Mouse (Mus musculus): ENCODE measurements around the gene Gm28308.

Gm28308 gene

DNA sequence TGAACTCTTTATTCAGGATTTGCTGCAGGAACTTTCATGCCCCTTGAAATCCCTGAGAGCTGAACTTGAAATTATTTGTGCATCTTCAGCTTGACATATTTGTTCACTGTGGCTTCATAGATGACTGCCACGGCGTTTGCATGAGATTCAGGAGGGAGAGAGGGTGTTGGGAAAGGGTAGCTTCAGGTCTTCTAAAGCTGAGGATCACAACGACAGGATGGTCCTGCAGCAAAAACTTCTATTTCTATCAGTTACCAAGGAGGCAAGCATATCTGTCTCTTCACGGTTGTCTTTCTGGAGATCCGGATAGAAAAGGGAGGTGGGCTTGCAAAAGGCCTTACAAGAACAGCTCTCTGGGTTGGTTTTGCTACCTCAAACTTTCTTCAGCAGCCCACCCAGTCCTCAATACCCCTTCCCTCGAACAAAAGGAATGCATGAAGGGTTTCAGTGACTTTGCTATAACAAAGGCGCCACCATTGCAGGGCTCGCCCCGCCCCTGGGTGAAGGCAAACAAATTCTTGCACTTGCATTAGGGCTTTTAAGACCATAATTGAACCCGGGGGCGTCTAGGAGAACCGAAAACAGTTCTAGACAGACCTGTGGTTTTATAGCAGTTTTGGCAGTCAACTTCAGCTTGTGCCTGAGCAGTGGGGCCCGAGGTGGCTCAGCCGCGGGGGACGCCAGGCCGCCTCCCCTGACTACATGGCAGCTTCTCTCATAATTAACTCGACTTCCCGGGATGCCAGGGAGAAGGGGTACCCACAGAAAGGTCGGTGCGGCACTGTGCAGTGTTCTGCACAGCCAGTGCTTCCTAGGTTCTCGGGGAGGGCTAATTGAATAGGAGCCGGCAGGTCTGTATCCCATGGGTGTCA is 34.9 kb upstream of the Gm28308 start:
- in situ Hi-C loops (cut with MboI, MseI): loop anchor here (25.0 kb wide), 1 partner anchor 1039 kb away; the partner anchor contains the start of gene Creb5

DNA sequence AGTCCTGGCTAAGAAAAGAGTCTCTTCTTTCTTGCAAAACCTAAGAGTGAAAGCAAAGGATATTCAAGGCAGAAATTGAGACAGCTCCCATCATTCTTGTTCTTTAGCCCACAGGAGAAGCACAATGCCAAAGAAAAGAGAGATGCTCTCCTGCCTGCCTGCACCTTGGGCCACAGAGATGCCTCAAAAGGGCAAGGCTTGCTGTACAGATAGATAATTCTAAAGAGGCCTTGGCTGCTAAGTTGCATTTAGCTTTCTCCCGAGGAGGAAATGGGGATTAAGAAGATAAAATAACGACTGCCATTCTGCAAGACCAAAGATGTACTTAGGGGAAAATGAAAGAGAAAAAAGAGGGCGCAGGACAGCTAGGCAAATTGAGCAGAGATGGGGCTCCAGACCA is 33.8 kb upstream of the Gm28308 start:
- in situ Hi-C loops (cut with MboI, MseI): loop anchor here (25.0 kb wide), 1 partner anchor 1040 kb away; the partner anchor contains the start of gene Creb5

GRCm38 (mm10) chr6:52246403-52246803 is 33.3 kb upstream of the Gm28308 start:
- in situ Hi-C loops (cut with MboI, MseI): loop anchor here (25.0 kb wide), 1 partner anchor 1041 kb away; the partner anchor contains the start of gene Creb5

- in situ Hi-C loops (cut with MboI, MseI): loop anchor here (25.0 kb wide), 1 partner anchor 1042 kb away; the partner anchor contains the start of gene Creb5
Observed at GRCm38 (mm10) chr6:52245757-52246142, 32.6 kb upstream of the Gm28308 start, which contains the start of gene Hoxa11. TSS of gene Hoxa11 (minus strand) at chr6:52245810.

DNA sequence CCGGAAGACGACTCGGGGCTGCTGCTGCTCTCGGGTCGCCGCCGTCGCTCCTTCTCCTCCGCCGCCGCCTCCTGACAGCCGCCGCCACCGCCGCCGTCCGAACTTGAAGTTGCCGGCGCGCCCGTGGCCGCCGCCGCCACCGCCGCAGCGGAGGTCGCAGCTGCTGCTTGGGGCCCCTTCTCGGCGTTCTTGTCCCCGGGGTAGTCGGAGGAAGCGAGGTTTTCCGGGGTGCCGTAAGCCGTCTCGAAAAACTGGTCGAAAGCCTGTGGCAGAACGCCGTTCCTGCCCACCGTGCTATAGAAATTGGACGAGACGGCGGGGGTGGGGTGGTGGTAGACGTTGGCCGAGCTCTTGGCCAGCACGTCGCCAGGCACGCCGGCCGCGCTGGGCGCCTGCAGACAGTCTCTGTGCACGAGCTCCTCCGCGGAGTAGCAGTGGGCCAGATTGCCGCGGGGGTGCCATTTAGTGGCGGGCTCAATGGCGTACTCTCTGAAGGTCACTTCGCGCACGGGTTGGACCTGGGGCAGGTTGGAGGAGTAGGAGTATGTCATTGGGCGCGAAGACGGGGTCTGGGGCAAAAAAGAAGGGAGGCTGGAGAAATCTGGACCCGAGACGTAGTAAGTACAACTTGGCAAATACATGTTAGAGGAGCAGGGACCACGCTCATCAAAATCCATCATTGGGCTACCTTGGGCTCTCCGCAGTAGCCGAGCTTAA is 32.1 kb upstream of the Gm28308 start:
- in situ Hi-C loops (cut with MboI, MseI): loop anchor here (25.0 kb wide), 1 partner anchor 1042 kb away; the partner anchor contains the start of gene Creb5

DNA sequence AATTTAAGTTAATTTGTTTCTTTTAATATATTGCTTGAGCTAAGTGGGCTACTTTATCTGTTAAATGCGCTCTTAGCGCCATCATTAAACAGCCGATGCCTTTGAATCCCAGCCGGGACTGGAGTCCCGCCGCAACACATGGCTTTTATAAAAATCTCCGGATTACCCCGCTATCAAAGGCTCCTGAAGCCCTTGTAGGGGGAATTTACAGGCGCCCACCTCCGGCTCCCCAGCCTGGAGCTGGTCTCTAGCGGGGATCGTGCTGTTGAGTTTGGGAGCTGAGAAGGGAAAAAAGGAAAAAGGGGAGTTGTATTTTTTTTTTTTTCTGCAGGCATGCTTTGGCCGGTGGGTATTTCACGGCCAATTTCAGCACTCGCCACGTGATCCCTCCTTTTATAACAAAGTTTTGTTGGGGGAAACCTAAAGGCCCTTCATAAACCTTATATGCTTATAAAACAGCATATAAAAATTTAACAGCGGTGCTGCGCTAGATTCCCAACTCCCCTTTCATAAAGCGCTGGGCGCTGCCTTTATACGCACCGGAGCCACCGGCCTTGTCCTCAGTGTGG is 31.4 kb upstream of the Gm28308 start:
- in situ Hi-C loops (cut with MboI, MseI): loop anchor here (25.0 kb wide), 1 partner anchor 1043 kb away; the partner anchor contains the start of gene Creb5

GRCm38 (mm10) chr6:52243681-52244121 is 30.6 kb upstream of the Gm28308 start:
- in situ Hi-C loops (cut with MboI, MseI): loop anchor here (25.0 kb wide), 1 partner anchor 1044 kb away; the partner anchor contains the start of gene Creb5

- in situ Hi-C loops (cut with MboI, MseI): loop anchor here (25.0 kb wide), 1 partner anchor 1044 kb away; the partner anchor contains the start of gene Creb5
Observed at GRCm38 (mm10) chr6:52242801-52243332, 29.7 kb upstream of the Gm28308 start.

GRCm38 (mm10) chr6:52241001-52241621 is 28.0 kb upstream of the Gm28308 start:
- in situ Hi-C loops (cut with MboI, MseI): loop anchor here (25.0 kb wide), 1 partner anchor 1046 kb away; the partner anchor contains the start of gene Creb5

DNA sequence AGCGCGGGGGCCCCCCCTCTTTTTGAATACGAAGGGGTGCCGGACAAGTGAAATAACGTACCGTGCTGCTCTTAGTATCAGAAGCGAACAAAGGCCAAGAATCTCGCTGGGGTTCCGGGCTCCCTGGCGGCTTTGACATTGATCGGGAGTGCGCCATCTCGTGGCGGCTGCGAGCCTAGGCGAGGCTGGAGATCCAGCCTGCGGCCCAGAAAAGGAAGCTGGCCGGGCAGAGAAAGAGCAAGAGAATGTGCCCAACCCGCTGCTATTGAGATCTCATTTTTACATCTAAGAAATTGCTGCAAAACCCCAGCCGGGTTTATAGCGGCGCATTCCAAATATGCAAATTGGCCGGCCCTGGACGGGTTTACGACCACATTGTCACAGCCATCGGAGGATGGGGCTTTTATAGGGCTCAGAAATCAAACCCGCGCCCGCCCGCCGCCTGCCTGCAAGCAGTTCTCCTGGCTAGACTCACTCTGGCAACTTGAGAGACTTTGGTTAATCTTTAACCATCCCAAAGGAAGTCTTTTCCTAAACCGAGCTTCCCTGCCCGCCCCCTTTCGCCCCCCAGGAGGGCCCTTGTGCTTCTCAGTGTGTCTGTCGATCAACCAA is 27.4 kb upstream of the Gm28308 start, which contains the start of gene Hoxa10:
TSS of gene Hoxa10 (minus strand) at position 466 of the 612 bp plus-strand sequence.
- in situ Hi-C loops (cut with MboI, MseI): loop anchor here (25.0 kb wide), 1 partner anchor 1047 kb away; the partner anchor contains the start of gene Creb5

- in situ Hi-C loops (cut with MboI, MseI): loop anchor here (25.0 kb wide), 1 partner anchor 1047 kb away; the partner anchor contains the start of gene Creb5
Observed at GRCm38 (mm10) chr6:52239625-52240388, 26.7 kb upstream of the Gm28308 start.

DNA sequence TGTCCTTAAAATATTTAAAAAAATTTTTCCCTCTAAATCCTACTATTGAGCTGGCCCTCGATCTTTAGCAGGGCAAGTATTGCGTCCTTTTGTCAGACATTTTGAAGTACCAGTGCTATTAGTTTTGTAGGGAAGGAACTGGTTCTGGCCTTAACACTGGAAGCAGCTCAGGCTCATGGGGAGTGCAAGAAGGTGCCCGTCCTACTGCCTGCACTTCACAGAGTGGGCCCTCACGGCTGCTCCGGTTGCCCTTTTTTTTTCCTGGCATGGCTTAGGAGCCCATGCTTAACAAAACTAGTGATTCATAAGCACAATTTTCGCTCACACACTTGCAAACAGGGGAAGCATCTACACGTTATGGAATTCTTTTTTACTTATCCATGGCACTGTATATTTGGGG is 25.8 kb upstream of the Gm28308 start:
- in situ Hi-C loops (cut with MboI, MseI): loop anchor here (25.0 kb wide), 1 partner anchor 1048 kb away; the partner anchor contains the start of gene Creb5

- in situ Hi-C loops (cut with MboI, MseI): loop anchor here (25.0 kb wide), 1 partner anchor 1049 kb away; the partner anchor contains the start of gene Creb5
Observed at GRCm38 (mm10) chr6:52238155-52238545, 25.0 kb upstream of the Gm28308 start.

- in situ Hi-C loops (cut with MboI, MseI): loop anchor here (25.0 kb wide), 1 partner anchor 1050 kb away; the partner anchor contains the start of gene Creb5
Observed at GRCm38 (mm10) chr6:52237346-52238154, 24.4 kb upstream of the Gm28308 start.

DNA sequence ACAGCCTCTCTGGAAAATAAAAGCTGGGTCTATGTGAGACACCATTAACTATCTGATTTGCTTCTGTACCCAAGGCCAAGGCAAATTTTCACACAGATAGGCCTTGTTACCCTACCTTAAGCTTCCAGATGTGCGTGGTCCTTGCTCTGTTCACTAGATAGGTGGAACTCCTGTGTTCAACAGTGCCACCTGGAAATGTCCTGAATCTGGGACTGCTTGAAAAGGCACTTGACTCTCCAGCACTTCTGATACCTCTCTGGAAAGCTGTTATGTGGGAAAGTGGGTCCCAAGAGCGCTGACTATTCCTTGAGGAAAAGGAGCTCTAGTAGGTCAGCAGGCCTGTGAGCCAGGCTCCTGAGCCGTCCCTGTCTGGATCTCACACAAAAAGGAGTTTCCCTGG is 23.7 kb upstream of the Gm28308 start:
- in situ Hi-C loops (cut with MboI, MseI): loop anchor here (25.0 kb wide), 1 partner anchor 1050 kb away; the partner anchor contains the start of gene Creb5

- in situ Hi-C loops (cut with MboI, MseI): loop anchor here (25.0 kb wide), 1 partner anchor 1051 kb away; the partner anchor contains the start of gene Creb5
Observed at GRCm38 (mm10) chr6:52235866-52236265, 22.7 kb upstream of the Gm28308 start.

DNA sequence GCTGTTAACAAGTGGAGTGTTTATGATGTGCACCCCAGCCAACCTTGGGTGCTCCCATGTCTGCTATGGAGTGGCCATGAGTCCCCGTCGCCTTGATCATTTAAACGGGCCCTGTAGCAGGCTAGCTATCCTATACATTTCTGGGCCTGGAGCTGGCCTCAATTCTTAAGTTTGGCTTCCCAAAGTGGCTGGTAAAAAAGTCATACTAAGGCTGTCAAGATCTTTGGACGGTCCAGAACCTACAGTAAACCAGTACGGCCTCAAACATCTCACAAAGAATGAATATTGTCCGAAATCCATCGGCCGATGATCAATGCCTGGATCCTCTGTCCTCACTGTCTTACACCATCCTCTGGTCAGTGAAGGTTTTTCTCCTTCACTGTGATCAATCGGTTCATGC is 22.1 kb upstream of the Gm28308 start:
- in situ Hi-C loops (cut with MboI, MseI): loop anchor here (25.0 kb wide), 1 partner anchor 1052 kb away; the partner anchor contains the start of gene Creb5
